Mouse (Mus musculus) liver, adult 2 months (tissue): ENCODE results near the gene Tanc2. TPM values are rescaled to one million over a fixed set of nuclear protein-coding genes. Genes with fewer than 3 reads are reported as not detected.

Experiments used
- DNase-seq: peaks from one replicate; pipeline ENCODE4 v3.0.0-alpha.2; 2011; ENCODE audit warnings: low read depth, low spot score; ENCODE audit errors: extremely low read depth
- H3K27ac ChIP-seq: fragments of 200-500 bp; replicated peaks from 2 replicates; pipeline ENCODE4 v1.5.1; 2012; ENCODE audit warnings: low read depth, mild to moderate bottlenecking, control low read depth, inconsistent platforms, low read length; ENCODE audit not compliant: insufficient read depth
- H3K27me3 ChIP-seq: fragments of 200-500 bp; 2 replicates; pipeline ENCODE4 v1.6.1; 2012; ENCODE audit warnings: mild to moderate bottlenecking, moderate library complexity, low read length, inconsistent platforms; ENCODE audit not compliant: control insufficient read depth, insufficient read depth
- H3K36me3 ChIP-seq: fragments of 200-500 bp; 2 replicates; pipeline ENCODE4 v1.6.1; 2012; ENCODE audit warnings: low read length, inconsistent platforms; ENCODE audit not compliant: control insufficient read depth, insufficient read depth
- H3K4me1 ChIP-seq: fragments of 200-500 bp; 2 replicates; pipeline ENCODE4 v1.6.1; 2011; ENCODE audit warnings: low read length; ENCODE audit not compliant: control insufficient read depth, insufficient read depth
- H3K4me3 ChIP-seq: fragments of 200-500 bp; 2 replicates; pipeline ENCODE4 v1.5.1; 2011; ENCODE audit warnings: low read depth, mild to moderate bottlenecking, control low read depth, low read length, moderate library complexity; ENCODE audit not compliant: insufficient read depth
- H3K79me2 ChIP-seq: fragments of 200-500 bp; 2 replicates; pipeline ENCODE4 v1.6.1; 2012; ENCODE audit warnings: inconsistent platforms, mild to moderate bottlenecking, low read length, moderate library complexity; ENCODE audit not compliant: control insufficient read depth, insufficient read depth
- H3K9ac ChIP-seq: fragments of 200-500 bp; 2 replicates; pipeline ENCODE4 v1.6.1; 2012; ENCODE audit warnings: low read depth, mild to moderate bottlenecking, control low read depth, inconsistent platforms, low read length
- CTCF ChIP-seq: fragments of 200-500 bp; IDR thresholded peaks from 2 replicates; pipeline ENCODE4 v1.5.1; 2011; ENCODE audit warnings: low read depth, low read length, control low read depth
- POLR2A ChIP-seq: fragments of 200-500 bp; IDR thresholded peaks from 2 replicates; pipeline ENCODE4 v1.6.1; 2011; ENCODE audit warnings: low read length, control low read depth; ENCODE audit not compliant: insufficient read depth; ENCODE audit errors: extremely low read depth
- WGBS: fragments of 180-500 bp; shearing (Covaris S2); methylation state at CpG from one replicate; pipeline ENCODE4 v1.1.7; 2018; 5-methylcytosine and 5-hydroxymethylcytosine counted together
- polyA plus RNA-seq: library from polyadenylated mRNA; depleted of rRNA; stranded (reverse); fragments of >200 nt; gene quantifications from 2 replicates; pipeline ENCODE4 v1.2.3, GENCODE M21; 2012
- total RNA-seq: library from RNA; depleted of rRNA; stranded (reverse); fragments of >200 nt; gene quantifications from 2 replicates; pipeline ENCODE4 v1.2.3, GENCODE M21; 2014

The Tanc2 gene
- total and polyA plus RNA-seq, 2 experiments, result 0.97 to 2.4 TPM

DNA sequence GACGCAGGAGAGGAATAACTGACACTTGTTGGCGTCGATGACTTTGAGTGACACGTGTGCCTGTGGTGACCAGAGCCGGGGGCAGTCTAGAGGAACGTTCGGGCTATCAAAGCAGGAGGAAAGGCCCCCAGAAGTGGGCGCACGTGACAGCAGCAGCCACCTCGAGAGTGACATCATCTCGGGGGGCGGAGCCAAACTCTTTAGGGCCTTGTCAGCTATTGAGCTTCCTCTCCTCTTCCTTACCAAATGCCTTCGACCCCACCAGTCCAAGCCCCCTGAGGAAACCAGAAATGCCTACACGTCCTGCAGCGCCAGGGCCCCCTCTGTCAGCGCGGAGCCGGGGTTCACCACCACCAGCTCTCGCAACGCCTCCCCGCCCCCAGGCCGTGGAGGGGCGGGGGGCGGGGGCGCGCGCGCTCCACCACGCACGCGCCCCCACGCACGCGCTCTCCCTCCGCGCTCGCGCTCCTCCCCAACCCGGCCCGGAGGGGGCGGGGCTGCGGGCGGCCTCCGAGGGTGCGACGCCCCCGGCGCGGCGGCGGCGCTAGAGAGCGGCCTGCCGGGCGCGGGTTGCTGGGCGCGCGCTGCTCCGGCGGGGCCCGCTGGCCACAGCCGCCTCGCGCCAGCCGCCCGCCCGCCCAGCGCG lies 432 bp upstream of the Tanc2 start:
- peak; percentile 63 for DNase-seq
- Histone ChIP-seq H3K79me2 (0 out of 2 replicates have a peak, but pooled peaks cover 3% of the 10 kb centered on the region), H3K4me1 (no peaks in the 10 kb centered on the region; the same call in 1 of the 2 replicates), H3K27me3 (no peaks in the 10 kb centered on the region), H3K27ac (peak overlapping the region; percentile 70), H3K4me3 (peak overlapping the region; percentile 79), H3K9ac (peak overlapping the region; percentile 85), H3K36me3 (no peaks in the 10 kb centered on the region)
- 3% methylated on average over 54 of the region's 70 CpGs for WGBS
- TF ChIP-seq CTCF (no peak), POLR2A (no peak)

DNA sequence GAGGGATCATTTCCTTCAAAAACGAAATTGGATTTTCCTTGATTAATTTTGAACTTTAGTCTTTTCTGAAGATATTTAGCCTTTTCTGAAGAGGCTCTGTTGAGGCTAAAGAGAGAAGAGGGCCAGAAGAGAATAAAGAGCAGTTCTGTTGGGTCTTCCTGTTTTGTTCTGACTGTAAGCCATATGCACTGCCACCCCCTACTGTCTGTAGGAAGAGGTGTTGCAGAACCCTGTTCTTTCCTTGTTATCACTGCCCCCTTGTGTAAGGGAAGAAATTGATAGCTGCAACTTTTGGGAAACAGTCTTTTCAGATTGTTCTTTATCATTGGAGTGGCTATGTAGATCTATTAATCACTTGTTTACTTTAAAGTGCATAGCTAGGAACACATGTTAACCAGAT lies 2.1 kb downstream of the Tanc2 start:
- whole genome bisulfite sequencing, result 74% methylated on average over 1 of the region's 1 CpGs
- Histone ChIP-seq H3K4me1 (no peaks in the 10 kb centered on the region; the same call in 1 of the 2 replicates), H3K79me2 (peaks cover 3% of the 10 kb centered on the region; the same call in 1 of the 2 replicates), H3K27me3 (no peaks in the 10 kb centered on the region), H3K4me3 (no peak overlapping the region), H3K27ac (no peak overlapping the region), H3K9ac (no peak overlapping the region), H3K36me3 (no peaks in the 10 kb centered on the region)
- peak; percentile 57 for DNase-seq
- TF ChIP-seq CTCF (peak; percentile 38), POLR2A (no peak)

DNA sequence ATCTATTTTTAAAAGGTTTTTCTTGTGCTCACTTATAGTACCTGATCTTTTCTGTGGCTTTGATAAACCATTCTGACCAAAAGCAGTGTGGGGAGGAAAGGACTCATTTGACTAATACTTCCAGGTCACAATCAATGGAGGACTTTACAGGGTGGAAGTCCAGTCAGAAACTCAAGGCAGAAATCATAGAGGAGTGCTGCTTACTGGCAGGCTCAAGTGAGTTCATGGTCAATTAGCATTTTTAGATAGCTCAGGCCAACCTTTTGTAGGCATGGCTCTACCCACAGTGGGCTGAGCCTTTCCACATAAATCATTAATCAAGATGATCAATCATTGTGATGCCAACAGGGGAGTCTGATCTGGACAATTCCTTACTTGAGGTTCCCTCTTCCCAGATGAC lies 12.4 kb downstream of the Tanc2 start:
- H3K27ac ChIP-seq, result no peak overlapping the region
- no peak overlapping the region for H3K9ac ChIP-seq
- no peaks in the 10 kb centered on the region for H3K79me2 ChIP-seq
- no peak overlapping the region for H3K4me3 ChIP-seq
- no peaks in the 10 kb centered on the region for H3K36me3 ChIP-seq
- H3K4me1 ChIP-seq, result peaks cover 3% of the 10 kb centered on the region; the same call in 1 of the 2 replicates
- no peaks in the 10 kb centered on the region for H3K27me3 ChIP-seq
- TF ChIP-seq CTCF (no peak), POLR2A (no peak)
- DNase-seq, result peak; percentile 82

DNA sequence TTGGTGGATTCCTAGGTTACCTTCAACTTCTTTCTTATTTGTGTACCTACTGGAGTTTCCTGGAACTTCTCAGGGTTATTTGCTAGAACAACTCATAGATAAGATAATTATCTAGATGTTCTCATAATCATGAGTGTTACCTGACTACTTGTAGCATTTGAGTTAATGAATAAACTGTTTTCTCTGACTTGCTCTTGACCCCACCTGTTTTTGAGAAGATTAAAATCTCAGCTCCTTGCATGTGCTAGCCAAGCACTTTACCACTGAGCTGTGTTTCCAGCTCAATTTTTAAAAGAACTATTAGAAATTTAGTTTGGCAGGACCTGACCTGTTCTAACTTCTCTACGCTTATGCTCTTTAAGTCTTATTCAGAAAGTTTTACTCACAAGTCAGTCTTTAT lies 36.4 kb downstream of the Tanc2 start:
- H3K9ac ChIP-seq, result no peak overlapping the region
- H3K4me3 ChIP-seq, result no peak overlapping the region
- no peaks in the 10 kb centered on the region for H3K27me3 ChIP-seq
- H3K4me1 ChIP-seq, result no peaks in the 10 kb centered on the region
- no peaks in the 10 kb centered on the region for H3K79me2 ChIP-seq
- peak; percentile 13 for DNase-seq
- 98% methylated on average over 1 of the region's 1 CpGs for WGBS
- H3K27ac ChIP-seq, result no peak overlapping the region
- H3K36me3 ChIP-seq, result no peaks in the 10 kb centered on the region
- TF ChIP-seq POLR2A (no peak), CTCF (no peak)

DNA sequence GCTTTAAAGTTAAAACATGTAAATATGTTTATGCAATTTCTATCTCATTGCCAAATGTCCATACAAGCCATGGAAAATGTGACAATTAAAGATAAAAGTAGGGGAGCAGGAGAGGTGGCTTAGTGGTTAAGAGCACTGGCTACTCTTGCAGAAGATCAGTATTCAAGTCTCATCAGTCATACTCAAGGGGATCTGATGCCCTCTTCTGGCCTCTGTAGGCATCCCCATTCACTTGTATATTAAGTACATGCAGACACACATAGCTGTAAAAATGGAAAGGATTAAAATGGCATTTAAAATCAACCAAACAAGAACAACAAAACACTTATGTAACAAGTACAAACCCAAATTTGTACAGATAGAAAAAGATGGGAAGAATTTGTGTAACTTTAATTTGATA lies 54.2 kb downstream of the Tanc2 start:
- Histone ChIP-seq H3K9ac (no peak overlapping the region), H3K36me3 (no peaks in the 10 kb centered on the region), H3K79me2 (no peaks in the 10 kb centered on the region), H3K27ac (no peak overlapping the region), H3K27me3 (no peaks in the 10 kb centered on the region), H3K4me3 (no peak overlapping the region), H3K4me1 (no peaks in the 10 kb centered on the region)
- peak; percentile 49 for DNase-seq
- TF ChIP-seq POLR2A (no peak), CTCF (peak; percentile 33)

DNA sequence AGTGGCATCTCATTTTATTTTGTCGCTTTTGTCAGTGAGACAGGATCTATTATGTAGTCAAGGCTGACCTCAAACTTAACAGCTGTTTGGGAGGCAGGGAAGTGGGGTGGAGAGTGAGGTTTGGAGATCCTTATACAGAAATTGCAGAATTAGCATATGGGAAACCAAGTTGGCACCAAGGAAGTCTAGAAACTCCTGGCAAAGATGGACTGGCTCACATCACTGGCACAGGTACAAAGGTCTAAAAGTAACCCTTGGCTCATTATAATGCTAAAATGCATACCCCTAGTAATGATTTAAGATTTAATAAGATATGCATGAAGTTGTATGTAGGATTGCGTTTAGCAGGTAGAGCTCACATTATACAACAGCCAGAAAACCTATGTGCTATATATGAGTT lies 58.2 kb downstream of the Tanc2 start:
- Histone ChIP-seq H3K4me1 (no peaks in the 10 kb centered on the region), H3K9ac (no peak overlapping the region), H3K79me2 (peaks cover 2% of the 10 kb centered on the region; the same call in 1 of the 2 replicates), H3K27ac (no peak overlapping the region), H3K36me3 (no peaks in the 10 kb centered on the region), H3K27me3 (no peaks in the 10 kb centered on the region), H3K4me3 (no peak overlapping the region)
- peak; percentile 41 for DNase-seq
- TF ChIP-seq POLR2A (no peak), CTCF (no peak)
- 96% methylated on average over 2 of the region's 2 CpGs for WGBS
